Mouse (Mus musculus): ENCODE measurements at regions not wholly inside any gene's neighbourhood (a gene's known extent, or its start where the extent isn't known, plus 50 kb on each side); places are given as distances from the start of the nearest gene placed in this dataset.

GRCm38 (mm10) chr9:68463637-68464304 lies 189.8 kb upstream of the Rora start:
- no peak for DNase-seq (ENCODE audit: low spot score in 2 of 2)

DNA sequence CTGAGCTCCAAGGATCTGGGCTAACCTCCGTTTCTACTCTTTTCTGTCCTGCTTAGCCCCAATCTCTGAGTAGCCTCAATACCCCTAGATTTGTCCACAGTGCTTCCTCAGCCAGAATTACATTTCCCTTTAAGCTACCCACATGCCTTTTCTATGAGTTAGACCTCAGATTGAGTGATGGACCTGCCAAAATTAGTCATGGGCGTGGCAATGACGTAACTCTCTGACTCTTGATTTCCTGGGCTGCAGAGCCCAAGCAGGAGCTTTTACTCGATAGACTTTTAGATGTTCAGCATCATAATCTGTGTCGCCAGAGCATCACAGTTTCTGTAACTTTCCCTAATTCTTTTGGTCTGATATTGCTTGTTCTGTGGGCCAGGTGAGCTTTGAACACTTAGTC lies 186.9 kb upstream of the Rora start:
- DNase-seq (ENCODE audit: low spot score in 2 of 2): no peak

DNA sequence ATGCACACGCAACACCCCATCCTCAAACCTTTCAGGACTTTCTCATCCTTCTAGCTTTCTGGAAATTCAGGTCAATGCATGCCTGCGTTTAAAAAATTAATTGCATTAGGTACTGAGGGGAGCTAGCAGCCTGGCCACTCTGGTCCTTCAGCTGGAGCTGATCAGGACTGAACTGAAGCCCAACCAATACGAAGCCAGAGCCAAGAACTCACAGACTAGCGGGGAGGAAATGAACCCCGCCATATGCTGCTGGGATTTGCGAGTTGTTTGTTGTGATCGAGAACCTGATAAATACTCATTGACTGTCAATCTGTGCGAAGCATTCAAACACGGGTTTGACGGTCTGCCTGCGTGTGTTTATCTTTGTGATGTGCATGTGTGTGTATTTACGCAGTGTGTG lies 177.2 kb upstream of the Rora start:
- DNase-seq (ENCODE audit: low spot score in 2 of 2): no peak

GRCm38 (mm10) chr9:68477466-68477865 lies 176.1 kb upstream of the Rora start:
- DNase-seq (ENCODE audit: low spot score in 2 of 2): no peak

- DNase-seq (ENCODE audit: low spot score in 2 of 2): no peak
Measured at GRCm38 (mm10) chr9:68486646-68487045, 166.9 kb upstream of the Rora start.

GRCm38 (mm10) chr9:68491151-68491550 lies 162.4 kb upstream of the Rora start:
- DNase-seq (ENCODE audit: low spot score in 2 of 2): no peak

DNA sequence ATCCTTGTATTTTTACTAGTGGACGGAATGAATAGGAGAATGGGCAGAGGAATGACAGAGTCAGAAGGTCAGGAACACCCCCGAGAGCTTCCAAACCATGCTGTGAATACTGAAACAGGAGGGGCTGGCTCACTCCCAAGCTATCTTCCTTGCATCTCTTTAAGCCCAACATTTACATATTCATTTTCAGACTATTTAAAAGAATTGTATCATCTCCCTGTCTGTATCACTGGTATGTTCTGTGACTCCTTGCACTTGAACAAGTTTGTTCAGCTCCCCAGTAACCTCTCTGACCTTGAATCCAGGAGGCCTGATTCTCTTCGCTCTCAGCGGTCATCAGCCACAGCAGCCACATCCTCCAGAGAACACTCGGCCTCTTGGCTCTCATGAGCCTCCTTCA lies 132.4 kb upstream of the Rora start:
- no peak for DNase-seq (ENCODE audit: low spot score in 2 of 2)

- DNase-seq (ENCODE audit: low spot score in 2 of 2): no peak
Measured at GRCm38 (mm10) chr9:68561767-68562552, 91.6 kb upstream of the Rora start.

DNA sequence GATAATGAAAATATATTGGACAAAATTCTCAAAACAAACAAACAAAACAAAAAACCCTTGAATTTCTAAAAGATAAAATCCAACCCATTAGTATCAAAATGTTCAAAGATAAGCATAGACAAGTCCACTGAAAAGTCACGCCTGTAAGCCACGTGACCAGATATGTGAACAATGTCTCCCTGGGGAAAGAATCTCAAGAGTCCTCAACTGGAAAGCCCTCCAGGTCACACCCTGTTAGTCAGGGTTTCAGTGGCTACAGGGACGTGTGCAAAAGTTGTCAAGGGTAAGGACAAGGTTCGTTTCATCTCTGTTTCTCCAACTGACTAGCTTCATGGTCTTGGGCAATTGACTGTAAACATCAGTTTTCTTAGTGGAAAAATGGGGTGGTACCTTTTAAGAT lies 90.4 kb upstream of the Rora start:
- no peak for DNase-seq (ENCODE audit: low spot score in 2 of 2)

GRCm38 (mm10) chr9:68585751-68586150 lies 67.8 kb upstream of the Rora start:
- peak in 1 of 2 experiments; percentile 18 for DNase-seq (ENCODE audit: low spot score in 2 of 2)

GRCm38 (mm10) chr9:68591023-68591422 lies 62.6 kb upstream of the Rora start:
- DNase-seq (ENCODE audit: low spot score in 2 of 2): peak in 1 of 2 experiments; percentile 5

GRCm38 (mm10) chr9:68592976-68593375 lies 60.6 kb upstream of the Rora start:
- no peak for DNase-seq (ENCODE audit: low spot score in 2 of 2)

DNA sequence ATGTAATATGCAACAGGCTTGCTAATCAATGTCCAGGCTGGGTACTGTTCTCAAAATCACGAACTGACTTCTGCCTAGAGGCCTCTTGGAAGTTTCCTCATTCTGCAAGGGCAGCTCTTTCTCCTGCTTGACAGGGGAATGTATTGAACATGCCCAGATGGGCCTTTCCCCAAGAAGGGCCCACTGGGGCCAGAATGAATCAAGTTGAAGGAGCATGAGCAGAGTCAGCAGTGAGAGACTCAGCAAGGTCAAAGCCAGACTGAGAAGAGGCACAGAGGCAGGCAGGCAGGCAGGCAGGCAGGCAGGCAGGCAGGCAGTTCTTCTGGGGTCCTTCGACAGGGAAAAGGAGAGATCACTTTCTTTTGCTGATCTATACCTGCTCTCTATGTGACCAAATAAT lies 59.0 kb upstream of the Rora start:
- DNase-seq (ENCODE audit: low spot score in 2 of 2): peak in 1 of 2 experiments; percentile 29

Data from spleen, postnatal 4 days (tissue).